Mouse (Mus musculus) gastrocnemius, postnatal 4 days (tissue): ENCODE measurements at regions not wholly inside any gene's neighbourhood (a gene's known extent, or its start where the extent isn't known, plus 50 kb on each side); places are given as distances from the start of the nearest gene placed in this dataset.

ENCODE experiments used
- DNase-seq, 2 experiments: peaks; one replicate each; pipeline ENCODE4 v3.0.0; 2021 to 2022; ENCODE audit warnings: low spot score in 2 of 2, mixed read lengths in 2 of 2

DNA sequence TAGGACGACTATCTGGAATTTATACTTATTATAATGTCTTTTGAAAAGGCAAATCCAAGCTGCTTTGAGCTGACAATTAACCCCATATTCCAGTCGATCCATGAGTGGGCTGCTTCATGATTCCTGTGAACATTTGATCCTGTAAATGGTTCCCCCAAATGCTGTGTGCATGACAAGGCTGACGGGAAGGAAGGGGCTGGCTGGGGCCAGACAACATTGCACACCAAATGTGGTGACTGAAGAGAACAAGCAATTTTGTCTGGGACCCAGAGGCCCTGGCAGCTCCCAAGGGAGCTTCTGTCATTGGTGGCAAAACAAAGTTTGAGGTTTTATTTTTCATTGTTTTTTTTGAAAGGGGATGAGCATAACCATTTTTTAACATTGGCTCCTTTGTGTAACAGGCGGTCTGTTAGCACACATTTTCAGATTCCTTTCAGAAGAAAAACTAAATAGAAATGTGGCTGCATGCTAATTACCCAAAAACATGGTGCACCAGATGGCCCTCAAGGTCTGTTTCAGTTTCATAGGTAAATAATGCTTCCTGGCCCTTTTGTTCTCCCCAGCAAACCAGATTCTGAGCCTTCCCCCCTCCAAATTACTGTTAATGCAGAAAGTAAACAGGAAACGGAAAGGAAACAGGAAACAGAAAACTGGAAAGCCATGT lies 348.6 kb upstream of the Cd180 start:
- DNase-seq, result no peak

DNA sequence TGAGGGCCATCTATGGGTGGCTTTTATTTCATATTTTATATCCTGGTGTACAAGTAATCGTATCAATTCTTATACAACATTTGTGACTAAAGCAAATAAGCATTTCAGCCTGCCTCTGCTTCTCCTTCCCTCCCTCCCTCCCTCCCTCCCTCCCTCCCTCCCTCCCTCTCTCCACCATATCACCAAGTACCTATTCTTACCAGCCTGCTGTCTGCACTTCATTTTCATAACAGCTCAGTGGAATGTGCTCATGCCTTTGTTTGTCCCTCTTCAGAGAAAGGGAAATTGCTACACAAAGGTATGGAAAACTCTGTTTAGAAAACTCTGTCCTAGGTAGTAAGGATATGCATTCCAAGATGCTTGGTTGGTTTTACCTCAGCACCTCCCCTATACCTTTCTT lies 343.9 kb upstream of the Cd180 start:
- DNase-seq, result no peak

DNA sequence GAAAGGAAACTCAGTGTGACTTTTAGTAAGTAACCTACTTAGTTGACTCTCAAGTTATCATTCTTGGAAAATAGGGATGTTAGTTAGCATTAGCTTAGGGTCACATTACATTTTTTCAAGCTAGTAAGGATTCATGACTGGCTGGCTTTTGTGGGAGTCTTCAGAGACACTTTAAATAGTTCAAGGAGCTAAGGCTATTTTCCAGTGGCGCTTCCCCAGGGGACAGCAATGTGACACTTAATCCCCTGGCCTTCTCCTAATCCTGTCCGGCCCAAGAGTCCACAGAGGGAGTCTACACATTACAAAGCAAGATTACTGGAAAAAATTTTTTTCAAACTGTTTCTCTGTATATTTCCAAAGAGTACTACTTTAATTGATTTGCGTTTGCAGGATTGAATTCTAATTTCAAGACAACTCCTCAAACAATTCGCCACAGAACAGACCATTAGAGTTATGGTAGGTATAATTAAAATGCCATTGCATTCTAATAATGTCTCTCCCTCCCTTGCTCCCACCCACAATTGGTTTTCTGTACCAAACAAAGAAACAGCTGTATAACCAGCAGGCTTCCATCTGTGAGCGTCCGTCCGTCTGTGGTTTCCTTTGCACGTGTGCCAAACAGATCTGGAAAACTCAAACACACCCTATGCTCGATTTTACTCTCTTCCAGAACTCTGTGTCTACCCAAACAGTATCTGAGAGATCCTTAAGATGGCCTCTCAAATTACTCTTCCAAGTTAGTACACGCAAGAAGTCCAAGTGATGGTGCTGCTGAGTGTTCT lies 341.1 kb upstream of the Cd180 start:
- peak in 1 of 2 experiments; percentile 13 for DNase-seq

DNA sequence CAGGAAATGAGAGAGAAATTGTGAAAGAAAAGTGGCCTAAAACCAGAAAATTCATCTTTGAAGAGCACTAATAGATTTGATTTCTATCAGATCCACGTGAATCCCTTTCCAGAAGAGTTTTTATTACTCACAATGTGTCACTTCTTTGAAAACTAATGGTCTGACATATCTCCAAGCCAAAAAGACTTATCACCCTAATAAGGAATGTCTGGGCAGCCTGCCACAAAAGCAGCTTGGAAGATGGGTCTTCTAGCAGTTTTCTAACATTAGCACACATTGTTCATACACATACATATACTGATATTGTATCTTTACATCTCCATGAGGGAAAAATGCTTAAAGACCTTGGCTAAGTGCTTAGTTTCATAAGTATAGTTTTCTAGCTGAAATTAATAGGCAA lies 337.8 kb upstream of the Cd180 start:
- peak in 1 of 2 experiments; percentile 69 for DNase-seq

DNA sequence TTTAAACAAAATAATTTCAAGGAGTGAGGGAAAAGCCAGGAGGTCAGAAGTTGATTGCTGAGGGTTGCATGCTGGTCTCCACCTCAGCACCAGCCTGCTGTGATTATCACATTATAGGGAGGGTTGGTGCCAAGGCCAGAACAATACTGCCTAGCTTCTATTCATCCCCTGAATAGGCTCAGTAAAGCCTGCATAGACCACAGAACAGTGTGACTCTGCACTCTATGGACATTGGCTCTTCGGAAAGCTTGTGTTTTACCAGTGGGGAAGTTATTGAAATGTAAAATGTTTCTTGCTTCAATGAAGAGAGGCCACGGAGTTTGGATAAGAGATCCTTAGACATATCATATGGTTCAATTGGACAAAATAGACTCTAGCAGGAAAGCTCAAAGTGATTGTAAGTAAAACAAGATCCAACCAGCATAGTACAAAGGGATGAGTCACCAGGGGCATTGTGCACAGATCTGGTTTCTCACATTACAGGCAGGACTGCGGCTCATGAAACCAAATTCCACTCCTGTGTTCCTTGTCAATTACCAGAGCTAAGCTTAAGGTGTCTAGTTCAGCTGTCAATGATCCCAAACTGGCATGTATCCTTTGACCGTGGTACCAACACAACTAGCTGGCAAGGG lies 320.8 kb upstream of the Cd180 start:
- DNase-seq, result no peak

DNA sequence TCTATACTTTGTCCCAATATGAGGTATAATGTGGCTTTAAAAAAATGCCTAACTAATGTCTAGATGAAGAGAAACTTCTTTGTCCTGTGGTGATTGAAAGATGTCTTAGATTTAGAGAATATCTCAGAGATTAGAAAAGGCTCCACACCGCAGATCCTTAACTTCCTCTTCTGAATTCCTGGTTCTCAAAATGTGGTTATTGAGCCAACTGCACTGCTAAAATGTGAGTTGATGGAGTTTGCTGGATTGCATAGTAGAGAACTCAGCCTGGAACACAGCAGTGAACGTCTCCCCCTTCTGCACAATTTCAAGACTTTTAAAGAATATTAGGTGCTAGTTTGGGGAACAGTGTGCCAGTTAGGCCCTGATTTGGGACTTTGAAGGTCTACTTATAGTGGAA lies 312.7 kb upstream of the Cd180 start:
- no peak for DNase-seq

DNA sequence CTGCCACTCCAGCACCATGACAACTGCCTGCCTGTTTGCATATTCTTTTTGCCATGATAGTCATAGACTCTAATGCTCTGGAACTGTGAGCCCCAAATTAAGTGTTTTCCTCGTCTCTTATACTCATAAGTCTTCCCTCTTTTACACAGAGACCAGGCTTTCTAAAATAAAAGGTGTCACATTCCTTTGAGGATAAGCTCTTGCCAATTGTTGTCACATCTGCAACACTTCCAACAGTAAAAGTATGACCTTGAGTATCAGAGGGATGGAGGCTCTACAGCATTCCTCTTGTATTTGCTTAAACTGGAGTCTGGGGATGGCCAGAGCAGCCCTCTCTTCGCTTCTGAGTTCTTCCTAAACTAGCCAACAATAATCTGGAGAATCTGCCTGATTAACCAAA lies 301.4 kb upstream of the Cd180 start:
- DNase-seq, result no peak

DNA sequence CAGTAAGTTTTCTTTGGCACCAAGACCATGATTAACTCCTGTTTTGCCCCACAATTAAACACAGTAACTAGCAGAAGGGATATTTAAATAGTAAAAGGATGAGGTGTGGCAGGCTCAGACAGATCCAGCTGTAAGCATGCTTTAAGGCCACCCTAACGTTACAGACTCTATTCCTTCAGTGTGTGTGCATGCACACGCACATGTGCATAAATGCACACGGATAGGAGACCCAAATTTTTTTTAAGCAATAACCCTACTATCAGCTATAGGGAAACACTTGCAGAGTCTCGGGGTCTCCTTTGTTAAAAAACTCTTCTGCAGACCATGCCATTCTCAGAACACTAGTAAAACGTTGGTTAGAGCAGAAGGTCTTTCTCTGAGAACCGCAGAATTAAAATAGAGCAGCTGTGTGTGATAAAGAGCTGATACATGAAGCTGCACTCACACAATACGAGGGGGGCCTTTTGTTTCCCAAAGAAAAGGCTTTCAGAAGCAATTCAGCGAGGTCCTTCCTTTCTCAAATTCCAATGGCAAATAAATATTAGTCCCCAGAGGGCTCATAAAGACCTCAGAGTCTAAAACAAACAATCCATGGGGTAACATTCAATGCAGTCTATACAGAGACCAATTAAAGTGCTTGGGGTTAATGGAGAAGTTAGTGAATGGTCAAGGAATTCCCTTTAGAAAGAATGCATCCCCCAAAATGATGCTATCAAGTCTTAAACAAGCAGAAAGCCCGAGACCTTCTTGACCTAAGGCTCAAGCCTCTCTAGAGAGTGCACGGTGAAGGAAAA lies 300.3 kb upstream of the Cd180 start:
- DNase-seq, result no peak

DNA sequence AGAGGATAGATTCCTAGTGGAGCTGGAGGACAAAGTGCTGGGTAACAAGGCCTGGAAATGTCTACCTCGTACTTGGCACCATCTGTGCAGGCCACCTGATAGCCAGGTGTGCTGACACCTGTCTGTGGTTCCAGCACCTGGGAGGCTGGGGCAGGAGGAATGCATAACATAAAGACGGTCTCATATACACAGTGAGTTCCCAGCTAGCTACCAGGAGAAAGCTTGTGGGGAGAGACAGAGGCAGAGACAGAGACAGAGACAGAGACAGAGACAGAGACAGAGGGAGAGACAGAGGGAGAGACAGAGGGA lies 299.7 kb upstream of the Cd180 start:
- no peak for DNase-seq

DNA sequence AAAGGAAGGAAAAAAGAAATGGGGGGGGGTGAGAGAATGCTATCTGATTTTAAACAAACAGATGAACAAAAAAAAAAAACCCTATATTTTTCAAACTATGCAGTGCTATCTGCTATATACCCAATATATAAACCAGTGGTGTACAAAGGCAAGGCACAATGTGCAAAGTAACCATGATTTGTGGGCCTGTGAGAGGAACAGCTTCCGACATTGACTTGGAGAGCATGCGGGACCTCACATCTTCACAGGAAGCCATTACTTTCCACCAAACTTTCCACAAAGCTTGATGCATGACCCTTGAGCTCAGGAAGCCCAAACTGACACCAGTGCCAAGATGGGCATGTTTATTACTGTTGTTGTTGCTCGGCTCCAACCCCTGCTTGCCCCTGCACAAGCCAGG lies 299.3 kb upstream of the Cd180 start:
- no peak for DNase-seq

DNA sequence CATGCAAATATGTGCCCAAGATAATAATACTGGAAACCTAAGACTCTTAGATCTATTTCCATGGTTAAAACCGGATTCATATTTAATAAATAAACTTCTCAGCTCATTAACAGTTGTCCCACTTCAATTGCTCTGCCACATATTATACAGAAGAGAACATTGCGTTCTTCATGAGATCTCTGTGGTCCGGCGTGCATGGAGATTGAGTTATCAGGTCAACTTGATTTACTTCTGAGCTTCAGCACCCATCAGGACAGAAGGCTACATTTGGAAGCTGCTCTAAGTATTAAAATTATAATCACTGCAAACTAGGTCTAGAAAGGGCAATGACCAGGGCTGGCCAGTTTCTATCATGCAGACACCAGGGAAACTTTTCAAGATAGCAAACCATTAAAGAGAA lies 295.9 kb upstream of the Cd180 start:
- DNase-seq, result no peak

DNA sequence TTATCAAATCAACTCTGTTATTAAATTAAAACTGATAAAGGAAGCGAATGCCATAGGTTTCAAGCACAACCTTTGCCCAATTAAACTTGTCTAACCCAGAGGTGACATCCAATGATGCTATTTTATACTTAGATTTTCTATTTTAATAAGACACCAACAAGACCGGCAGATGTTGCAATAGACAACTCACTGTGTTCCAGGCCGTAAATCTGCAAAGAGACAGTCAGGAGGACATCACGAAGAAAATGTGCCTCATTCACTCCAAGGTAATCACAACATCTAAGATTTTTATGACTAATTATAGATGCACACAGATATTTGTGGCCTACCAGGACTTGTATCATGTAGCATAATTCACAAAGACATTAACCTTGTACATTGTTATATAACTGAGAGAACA lies 281.5 kb upstream of the Cd180 start:
- DNase-seq, result no peak

DNA sequence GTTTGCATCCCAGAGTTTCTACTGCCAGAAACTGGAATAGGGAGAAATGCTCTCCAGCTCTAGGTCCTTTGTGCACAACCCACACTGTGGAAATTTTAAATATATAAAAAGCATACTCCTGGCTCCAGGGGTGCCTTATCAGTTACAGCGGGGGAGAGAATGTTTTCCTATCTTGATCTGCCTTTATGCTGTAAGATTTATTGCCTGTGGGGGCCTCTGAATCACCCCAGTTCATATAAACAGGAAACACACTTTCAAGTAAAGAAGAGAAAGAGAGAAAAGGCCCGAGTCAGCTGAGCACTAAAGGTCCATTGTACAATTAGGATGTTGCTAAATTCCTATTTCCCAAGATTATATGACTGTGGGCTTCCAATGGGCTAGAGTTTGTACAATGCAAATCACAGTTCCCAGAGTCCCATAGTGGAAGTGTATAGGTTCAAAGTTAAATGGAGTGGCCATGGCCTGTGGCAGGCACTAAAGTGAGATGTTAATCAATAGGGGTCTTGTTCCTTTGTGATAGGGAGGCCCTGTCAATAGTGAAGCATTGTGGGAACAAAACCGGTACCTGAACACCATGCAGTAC lies 258.9 kb upstream of the Cd180 start:
- no peak for DNase-seq

DNA sequence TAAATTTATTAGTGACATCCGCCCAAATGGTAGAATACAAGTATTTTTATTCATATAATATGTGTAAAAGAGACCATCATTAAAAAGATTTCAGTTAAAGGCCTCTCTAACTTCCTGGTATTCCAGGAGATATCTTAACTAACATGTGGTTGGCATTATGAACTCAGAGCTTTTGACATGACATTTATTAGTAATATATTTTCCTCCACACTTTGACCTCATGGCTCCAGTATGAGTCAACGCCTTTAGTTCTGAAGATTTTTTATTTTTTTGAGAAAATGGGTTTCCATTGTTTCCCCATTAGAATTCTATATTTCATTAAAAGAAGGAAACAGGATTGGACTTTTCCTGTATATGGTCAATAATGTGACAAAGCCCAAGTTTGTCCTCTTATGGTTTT lies 250.7 kb upstream of the Cd180 start:
- no peak for DNase-seq

DNA sequence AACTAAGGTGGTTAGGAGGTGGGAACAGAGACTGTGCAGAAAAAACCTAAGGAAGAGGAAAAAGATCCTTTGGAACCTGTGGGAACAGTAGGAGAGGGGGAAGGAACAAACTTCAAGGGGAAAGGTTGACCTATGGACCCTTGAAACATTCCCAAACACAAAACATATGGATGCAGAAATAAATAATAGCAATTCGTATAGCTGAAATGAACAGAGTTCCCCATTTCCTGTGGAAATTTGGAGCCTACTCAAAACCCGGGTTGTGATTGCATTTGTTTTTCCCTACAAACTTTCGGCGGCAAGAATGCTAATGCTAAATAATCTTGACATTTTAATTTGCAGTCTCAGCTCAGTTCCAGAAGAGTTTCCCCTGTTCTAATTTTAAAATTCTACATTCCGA lies 246.0 kb upstream of the Cd180 start:
- DNase-seq, result no peak

DNA sequence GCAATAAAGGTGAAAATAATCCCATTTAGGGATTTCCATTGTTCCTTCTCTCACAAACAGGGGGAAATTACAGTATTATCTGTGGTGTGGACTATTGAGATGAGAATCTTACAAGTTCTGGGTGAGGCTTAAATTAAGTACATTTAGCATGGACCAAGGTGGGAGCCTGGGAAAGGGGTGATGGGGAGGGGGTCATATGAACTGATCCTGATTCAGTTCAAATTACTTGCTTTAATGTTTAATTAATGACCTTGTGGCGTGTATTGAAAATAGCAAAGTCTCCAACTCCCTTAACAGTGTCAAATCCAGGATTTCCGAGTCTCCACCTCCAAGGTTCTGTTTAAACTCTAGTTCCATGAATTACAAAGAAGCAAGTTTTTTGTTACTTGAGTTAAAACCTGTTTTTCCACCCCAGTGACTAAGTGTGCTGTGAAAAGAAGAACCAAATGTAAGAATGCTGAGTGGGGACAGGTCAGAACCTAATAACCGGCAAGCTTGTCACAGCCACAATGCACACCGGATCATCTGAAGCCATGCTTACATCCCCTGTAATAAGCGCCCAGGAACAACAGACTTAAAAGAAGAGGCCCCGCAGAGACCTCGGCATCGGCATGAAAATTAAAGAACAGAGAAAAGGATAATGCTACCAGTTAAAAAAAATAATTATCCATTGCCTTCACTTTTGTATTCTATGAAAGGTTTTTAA lies 243.8 kb upstream of the Cd180 start:
- DNase-seq, result no peak

DNA sequence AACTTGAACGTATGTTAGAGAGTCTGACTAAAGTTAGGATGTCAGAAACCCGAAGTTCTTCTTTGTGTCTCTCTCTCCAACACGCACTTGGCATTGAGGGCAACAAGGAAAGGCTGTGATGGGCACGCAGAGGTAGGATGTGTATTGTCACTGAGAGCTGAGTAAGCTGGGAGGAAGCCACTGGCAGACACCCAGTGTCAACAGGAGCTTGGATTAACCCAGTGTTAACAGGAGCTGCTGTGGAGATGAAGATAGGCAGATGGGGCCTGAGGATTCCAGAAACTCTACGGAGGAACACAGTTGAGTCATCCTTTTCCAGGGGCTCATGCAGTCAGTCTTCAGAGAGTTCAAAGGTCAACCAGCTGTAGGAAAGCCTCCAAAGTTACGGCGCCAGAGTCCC lies 242.2 kb upstream of the Cd180 start:
- no peak for DNase-seq

DNA sequence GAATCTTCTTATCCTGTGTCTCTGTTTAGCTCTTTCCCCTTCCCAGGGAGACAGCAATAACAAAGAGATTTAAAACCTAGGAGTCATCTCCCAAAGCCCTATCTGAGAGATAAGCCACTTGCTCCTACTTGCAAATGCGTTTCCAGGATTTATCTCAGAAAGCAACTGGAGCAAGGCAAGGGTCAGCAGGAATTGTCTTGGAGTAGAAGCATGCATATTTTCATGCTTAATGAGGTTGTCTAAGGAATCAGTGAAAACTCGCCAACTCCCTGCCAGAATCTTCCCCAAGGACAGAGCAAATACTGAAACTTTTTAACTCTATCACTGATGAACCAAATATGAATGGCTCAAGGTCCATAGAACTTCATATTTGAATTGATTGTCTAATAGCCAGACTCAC lies 234.6 kb upstream of the Cd180 start:
- DNase-seq, result no peak

DNA sequence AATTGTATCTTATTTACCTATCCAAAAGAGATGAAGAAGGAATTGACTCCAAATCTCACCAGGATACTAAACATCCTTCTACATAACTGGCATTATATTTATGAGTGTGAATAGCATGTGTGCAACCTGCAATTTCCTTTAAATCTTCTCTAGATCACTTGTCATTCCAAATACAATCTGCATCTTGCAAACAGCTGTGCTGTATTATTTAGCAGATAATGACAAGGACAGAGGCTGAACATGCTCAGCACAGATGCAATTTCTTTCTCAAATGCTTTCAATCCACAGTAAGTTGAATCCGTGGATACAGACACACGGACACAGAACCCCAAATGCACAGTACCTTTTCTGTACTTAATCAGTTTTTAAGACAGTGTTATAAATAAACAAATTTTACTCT lies 229.4 kb upstream of the Cd180 start:
- no peak for DNase-seq

DNA sequence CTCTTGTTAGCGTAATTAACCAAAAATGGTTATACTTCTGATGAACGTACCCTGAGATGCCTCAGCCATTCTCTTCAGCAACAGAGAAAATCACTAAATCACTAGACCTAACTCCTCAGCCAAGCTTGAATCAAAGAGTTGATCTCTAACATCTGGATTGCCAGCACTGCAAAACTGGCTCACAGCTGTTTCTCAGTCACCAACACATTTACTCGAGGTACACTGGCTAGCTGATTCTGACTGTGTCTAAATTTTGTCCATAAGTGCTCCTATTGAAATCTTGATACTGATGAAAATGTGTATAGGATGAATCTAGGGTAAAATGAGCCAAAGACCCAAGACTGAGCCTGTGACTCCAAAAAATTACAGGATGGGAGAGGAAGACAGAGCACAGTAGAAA lies 211.5 kb upstream of the Cd180 start:
- DNase-seq, result no peak

DNA sequence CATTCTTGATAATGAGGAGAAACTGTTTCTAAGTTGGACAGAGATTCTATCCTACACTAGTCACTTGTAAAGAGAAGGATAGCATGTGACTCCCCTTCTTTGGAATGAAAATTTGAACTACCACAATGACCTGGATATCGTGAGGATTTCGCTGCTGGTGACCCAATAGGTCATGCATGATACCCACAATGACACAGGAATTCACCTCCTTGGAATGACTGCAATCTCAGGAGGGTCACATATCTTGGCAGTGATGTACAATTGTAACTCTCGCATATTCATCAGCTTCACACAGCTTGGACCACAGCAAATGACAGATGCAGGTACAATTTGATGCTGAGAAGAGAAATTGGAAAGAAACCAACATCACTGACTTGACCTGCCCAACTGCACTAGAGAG lies 210.9 kb upstream of the Cd180 start:
- no peak for DNase-seq
